Mouse (Mus musculus) myocyte (in vitro differentiated cells): ENCODE measurements around the gene Hadhb. TPM values are rescaled to one million over a fixed set of nuclear protein-coding genes. Genes with fewer than 3 reads are reported as not detected.
"Not testable (repeated sequence)": the region's sequence is repeated elsewhere in the genome, so short reads cannot be mapped to it uniquely, and the experiment has no call there.

Experiments
- H3K27me3 ChIP-seq: one replicate; pipeline ENCODE4 v1.6.1; 2011; ENCODE audit not compliant: control insufficient read depth, insufficient read depth, insufficient read length
- H3K36me3 ChIP-seq: one replicate; pipeline ENCODE4 v1.6.1; 2011; ENCODE audit not compliant: control insufficient read depth, insufficient read depth
- H3K4me2 ChIP-seq: one replicate; pipeline ENCODE4 v1.6.1; 2011; ENCODE audit warnings: low read depth, control low read depth
- H3K4me3 ChIP-seq: one replicate; pipeline ENCODE4 v1.5.1; 2011; ENCODE audit warnings: mild to moderate bottlenecking, control low read depth, moderate library complexity
- H3K79me2 ChIP-seq: one replicate; pipeline ENCODE4 v1.6.1; 2011; ENCODE audit not compliant: control insufficient read depth, insufficient read depth
- H3ac ChIP-seq: one replicate; pipeline ENCODE4 v1.6.1; 2011; ENCODE audit not compliant: control insufficient read depth, insufficient read length
- CEBPB ChIP-seq: IDR thresholded peaks from 2 replicates; pipeline ENCODE4 v1.6.1; 2011; ENCODE audit warnings: mild to moderate bottlenecking, moderate library complexity; ENCODE audit not compliant: poor library complexity, insufficient read depth, severe bottlenecking
- E2F4 ChIP-seq: IDR thresholded peaks from one replicate; pipeline ENCODE4 v1.6.1; 2011; ENCODE audit warnings: mild to moderate bottlenecking, control low read depth, moderate library complexity; ENCODE audit not compliant: insufficient read depth
- MAX ChIP-seq: IDR thresholded peaks from one replicate; pipeline ENCODE4 v1.6.1; 2011; ENCODE audit warnings: low read depth, mild to moderate bottlenecking, control low read depth
- MYOD1 ChIP-seq, 3 experiments: IDR thresholded peaks; one replicate each; pipeline ENCODE4 v1.6.1; 2011; ENCODE audit warnings: control low read depth in 2 of 3, low read depth in 2 of 3, mild to moderate bottlenecking in 2 of 3, moderate library complexity in 1 of 3; ENCODE audit not compliant: insufficient read length in 2 of 3, control insufficient read depth in 1 of 3
- MYOG ChIP-seq, 3 experiments: IDR thresholded peaks; one replicate each; pipeline ENCODE4 v1.6.1; 2011; ENCODE audit warnings: control low read depth in 2 of 3, low read depth in 2 of 3, mild to moderate bottlenecking in 2 of 3; ENCODE audit not compliant: insufficient read length in 2 of 3, control insufficient read depth in 1 of 3, insufficient read depth in 1 of 3
- POLR2A ChIP-seq: IDR thresholded peaks from one replicate; pipeline ENCODE4 v1.6.1; 2011; ENCODE audit warnings: low read depth, mild to moderate bottlenecking, control low read depth, moderate library complexity; ENCODE audit not compliant: insufficient read length
- POLR2AphosphoS2 ChIP-seq: IDR thresholded peaks from one replicate; pipeline ENCODE4 v1.6.1; 2011; ENCODE audit warnings: low read depth, control low read depth; ENCODE audit not compliant: insufficient read length
- REST ChIP-seq: IDR thresholded peaks from one replicate; pipeline ENCODE4 v1.6.1; 2011; ENCODE audit warnings: mild to moderate bottlenecking, control low read depth, moderate library complexity; ENCODE audit not compliant: insufficient read depth, insufficient read length
- SRF ChIP-seq: IDR thresholded peaks from one replicate; pipeline ENCODE4 v1.6.1; 2011; ENCODE audit warnings: low read depth; ENCODE audit not compliant: control insufficient read depth, insufficient read length
- TCF12 ChIP-seq: IDR thresholded peaks from one replicate; pipeline ENCODE4 v1.6.1; 2011; ENCODE audit warnings: mild to moderate bottlenecking, control low read depth; ENCODE audit not compliant: poor library complexity, insufficient read depth, severe bottlenecking
- TCF3 ChIP-seq: IDR thresholded peaks from one replicate; pipeline ENCODE4 v1.6.1; 2011; ENCODE audit warnings: low read depth, control low read depth; ENCODE audit not compliant: insufficient read length
- USF1 ChIP-seq: IDR thresholded peaks from one replicate; pipeline ENCODE4 v1.6.1; 2011; ENCODE audit warnings: low read depth, mild to moderate bottlenecking, control low read depth, moderate library complexity
- polyA plus RNA-seq: library from polyadenylated mRNA; unstranded; fragments of >200 nt; fragmentation: generic; extraction: Trizol; gene quantifications from one replicate; pipeline ENCODE4 v1.2.1, GENCODE M21; 2012; ENCODE audit warnings: missing spikeins

Hadhb gene
- polyA plus RNA-seq, 1 experiment: 52.3 TPM

GRCm38 (mm10) chr5:30205034-30205433 lies 50.0 kb downstream of the Hadhb start:
- H3K36me3 ChIP-seq: no peaks in the 10 kb centered on the region
- TF ChIP-seq POLR2A: no peak
- TF ChIP-seq MAX: no peak
- no peak for TF ChIP-seq SRF
- TF ChIP-seq TCF12: no peak
- no peak for TF ChIP-seq POLR2AphosphoS2
- no peak for TF ChIP-seq E2F4
- no peak for TF ChIP-seq MYOG (IDR thresholded peaks at IDR 0.05; ENCODE audit: control insufficient read depth in 1 of 3, insufficient read depth in 1 of 3, insufficient read length in 2 of 3, low read depth in 2 of 3)
- no peak for TF ChIP-seq USF1
- no peak for TF ChIP-seq CEBPB
- TF ChIP-seq TCF3: no peak
- no peak for TF ChIP-seq REST
- TF ChIP-seq MYOD1 (IDR thresholded peaks at IDR 0.05; ENCODE audit: control insufficient read depth in 1 of 3, insufficient read length in 2 of 3, low read depth in 2 of 3): no peak
- H3ac ChIP-seq: no peak overlapping the region
- no peaks in the 10 kb centered on the region for H3K79me2 ChIP-seq
- H3K27me3 ChIP-seq: no peaks in the 10 kb centered on the region
- no peak overlapping the region for H3K4me2 ChIP-seq
- H3K4me3 ChIP-seq: no peak overlapping the region

- no peaks in the 10 kb centered on the region for H3K36me3 ChIP-seq
- H3K27me3 ChIP-seq: no peaks in the 10 kb centered on the region
- H3ac ChIP-seq: no peak within 1 kb of the TSS
- no peak for TF ChIP-seq TCF12
- TF ChIP-seq MAX: no peak
- no peak for TF ChIP-seq SRF
- TF ChIP-seq USF1: no peak
- no peak for TF ChIP-seq MYOD1 (IDR thresholded peaks at IDR 0.05; ENCODE audit: control insufficient read depth in 1 of 3, insufficient read length in 2 of 3, low read depth in 2 of 3)
- TF ChIP-seq MYOG (IDR thresholded peaks at IDR 0.05; ENCODE audit: control insufficient read depth in 1 of 3, insufficient read depth in 1 of 3, insufficient read length in 2 of 3, low read depth in 2 of 3): no peak
- no peak for TF ChIP-seq TCF3
- no peak for TF ChIP-seq POLR2AphosphoS2
- no peak for TF ChIP-seq REST
- no peak for TF ChIP-seq POLR2A
- TF ChIP-seq E2F4: no peak
- TF ChIP-seq CEBPB: no peak
- H3K79me2 ChIP-seq: no peaks in the 10 kb centered on the region
- no peak within 1 kb of the TSS for H3K4me3 ChIP-seq
- H3K4me2 ChIP-seq: no peak within 1 kb of the TSS
Observed at GRCm38 (mm10) chr5:30205493-30205892, 50.4 kb downstream of the Hadhb start, which contains the start of gene Adgrf3. Gene Adgrf3, minus strand, starts transcription at chr5:30205722.

- no peak overlapping the region for H3K4me2 ChIP-seq
- no peak overlapping the region for H3K4me3 ChIP-seq
- no peak overlapping the region for H3ac ChIP-seq
- H3K27me3 ChIP-seq: no peaks in the 10 kb centered on the region
- no peak for TF ChIP-seq MYOD1 (IDR thresholded peaks at IDR 0.05; ENCODE audit: control insufficient read depth in 1 of 3, insufficient read length in 2 of 3, low read depth in 2 of 3)
- no peak for TF ChIP-seq POLR2AphosphoS2
- no peak for TF ChIP-seq CEBPB
- TF ChIP-seq MYOG (IDR thresholded peaks at IDR 0.05; ENCODE audit: control insufficient read depth in 1 of 3, insufficient read depth in 1 of 3, insufficient read length in 2 of 3, low read depth in 2 of 3): no peak
- no peak for TF ChIP-seq TCF12
- TF ChIP-seq MAX: no peak
- TF ChIP-seq USF1: no peak
- no peak for TF ChIP-seq REST
- TF ChIP-seq E2F4: no peak
- no peak for TF ChIP-seq TCF3
- TF ChIP-seq SRF: no peak
- no peak for TF ChIP-seq POLR2A
- no peaks in the 10 kb centered on the region for H3K79me2 ChIP-seq
- no peaks in the 10 kb centered on the region for H3K36me3 ChIP-seq
Observed at GRCm38 (mm10) chr5:30207276-30207675, 52.2 kb downstream of the Hadhb start.

- not testable (repeated sequence) for H3K27me3 ChIP-seq
Observed at GRCm38 (mm10) chr5:30210758-30211157, 55.7 kb downstream of the Hadhb start.

GRCm38 (mm10) chr5:30214889-30215288 lies 59.8 kb downstream of the Hadhb start:
- H3K4me3 ChIP-seq: no peak overlapping the region
- no peaks in the 10 kb centered on the region for H3K79me2 ChIP-seq
- H3K4me2 ChIP-seq: no peak overlapping the region
- H3K27me3 ChIP-seq: no peaks in the 10 kb centered on the region
- H3K36me3 ChIP-seq: no peaks in the 10 kb centered on the region
- H3ac ChIP-seq: no peak overlapping the region
- TF ChIP-seq MYOG (IDR thresholded peaks at IDR 0.05; ENCODE audit: control insufficient read depth in 1 of 3, insufficient read depth in 1 of 3, insufficient read length in 2 of 3, low read depth in 2 of 3) (no peak), POLR2A (no peak), SRF (no peak), MYOD1 (IDR thresholded peaks at IDR 0.05; ENCODE audit: control insufficient read depth in 1 of 3, insufficient read length in 2 of 3, low read depth in 2 of 3) (no peak), MAX (no peak), TCF12 (no peak), REST (no peak), E2F4 (no peak), USF1 (no peak), TCF3 (no peak), POLR2AphosphoS2 (no peak), CEBPB (no peak)

More at GRCm38 (mm10) chr5:30210758-30211157, 55.7 kb downstream of the Hadhb start:
- not testable (repeated sequence) for H3K36me3 ChIP-seq, H3K4me3 ChIP-seq, H3ac ChIP-seq, H3K79me2 ChIP-seq, H3K4me2 ChIP-seq
